Mouse (Mus musculus) liver, adult (tissue): ENCODE measurements around the gene Pms1.

Experiments used
- GATA4 ChIP-seq: IDR thresholded peaks from 2 replicates; pipeline ENCODE4 v1.6.1; 2014; ENCODE audit warnings: mild to moderate bottlenecking, low read length; ENCODE audit not compliant: insufficient replicate concordance

The Pms1 gene

GRCm38 (mm10) chr1:53296581-53297383 is at the start of gene Pms1, which contains the start of the genes Ormdl1 and Gm28778:
Gene Pms1, minus strand, starts transcription at chr1:53297018.
Gene Ormdl1, plus strand, starts transcription at chr1:53297095.
Gene Gm28778, plus strand, starts transcription at chr1:53297111.
- TF ChIP-seq GATA4: no peak

- no peak for TF ChIP-seq GATA4
These were observed 44.3 kb upstream of the Pms1 start for GRCm38 (mm10) chr1:53341071-53341470.

- TF ChIP-seq GATA4: no peak
These were observed 38.6 kb upstream of the Pms1 start for GRCm38 (mm10) chr1:53335465-53335864.

GRCm38 (mm10) chr1:53324827-53325494 is 28.1 kb upstream of the Pms1 start:
- TF ChIP-seq GATA4: no peak

GRCm38 (mm10) chr1:53324277-53324676 is 27.5 kb upstream of the Pms1 start:
- TF ChIP-seq GATA4: no peak

GRCm38 (mm10) chr1:53323254-53323653 is 26.4 kb upstream of the Pms1 start:
- TF ChIP-seq GATA4: no peak

GRCm38 (mm10) chr1:53321662-53322344 is 25.0 kb upstream of the Pms1 start:
- TF ChIP-seq GATA4: no peak

GRCm38 (mm10) chr1:53312989-53313967 is 16.5 kb upstream of the Pms1 start, which contains the start of gene Osgepl1:
Gene Osgepl1, plus strand, starts transcription at chr1:53313624.
- no peak for TF ChIP-seq GATA4

- no peak for TF ChIP-seq GATA4
These were observed 3.7 kb upstream of the Pms1 start for GRCm38 (mm10) chr1:53300506-53300905.

GRCm38 (mm10) chr1:53291197-53291596 is 5.6 kb downstream of the Pms1 start:
- TF ChIP-seq GATA4: peak; percentile 77

GRCm38 (mm10) chr1:53272646-53273045 is 24.2 kb downstream of the Pms1 start:
- TF ChIP-seq GATA4: no peak

- no peak for TF ChIP-seq GATA4
These were observed 26.9 kb downstream of the Pms1 start for GRCm38 (mm10) chr1:53269901-53270300.

GRCm38 (mm10) chr1:53226063-53226462 is 70.8 kb downstream of the Pms1 start:
- TF ChIP-seq GATA4: no peak

- no peak for TF ChIP-seq GATA4
These were observed 71.2 kb downstream of the Pms1 start for GRCm38 (mm10) chr1:53225616-53226015.
